Mouse (Mus musculus) embryo, embryonic 11 days (tissue): ENCODE measurements at regions not wholly inside any gene's neighbourhood (a gene's known extent, or its start where the extent isn't known, plus 50 kb on each side); places are given as distances from the start of the nearest gene placed in this dataset.
"Not testable (repeated sequence)": the region's sequence is repeated elsewhere in the genome, so short reads cannot be mapped to it uniquely, and the experiment has no call there.

Experiments
- DNase-seq: peaks from one replicate; pipeline ENCODE4 v3.0.0-alpha.2; 2015

DNA sequence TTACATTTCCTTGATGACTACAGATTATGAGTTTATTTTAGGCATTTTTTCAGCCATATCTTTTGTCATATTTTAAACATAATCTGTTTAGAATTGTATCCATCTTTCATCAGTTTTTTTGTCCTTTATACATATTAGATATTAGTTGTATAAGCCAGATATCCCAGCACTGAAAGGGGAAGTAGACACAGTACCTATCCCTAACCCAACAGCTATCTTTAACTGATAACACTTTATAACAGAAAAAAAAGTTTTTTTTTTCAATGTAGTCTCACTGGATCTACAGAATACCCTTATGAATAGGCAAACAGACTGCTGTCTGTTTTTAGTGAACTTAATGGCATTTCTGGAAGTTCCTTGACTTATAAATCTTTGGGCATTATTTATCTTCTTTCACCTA lies 1152.1 kb upstream of the Fam98a start:
- no peak for DNase-seq

DNA sequence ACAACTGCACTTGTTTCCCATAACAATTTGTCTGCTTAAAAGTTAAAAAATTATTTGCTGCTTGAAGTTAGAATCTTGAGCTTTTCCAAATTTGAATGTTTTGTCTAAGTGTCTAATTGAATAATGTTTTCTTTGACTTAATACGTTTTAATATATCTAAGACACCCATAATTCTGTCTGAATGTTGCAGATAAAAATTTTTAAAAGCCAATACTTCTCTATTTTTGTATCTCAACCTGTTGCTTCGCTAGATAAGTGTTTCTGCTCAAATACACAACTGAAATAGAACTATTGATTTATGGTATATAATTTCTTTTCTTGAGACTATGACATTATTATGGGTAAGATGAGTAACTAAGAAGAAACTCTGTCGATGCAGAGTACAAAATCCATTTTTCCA lies 1144.5 kb upstream of the Fam98a start:
- no peak for DNase-seq

DNA sequence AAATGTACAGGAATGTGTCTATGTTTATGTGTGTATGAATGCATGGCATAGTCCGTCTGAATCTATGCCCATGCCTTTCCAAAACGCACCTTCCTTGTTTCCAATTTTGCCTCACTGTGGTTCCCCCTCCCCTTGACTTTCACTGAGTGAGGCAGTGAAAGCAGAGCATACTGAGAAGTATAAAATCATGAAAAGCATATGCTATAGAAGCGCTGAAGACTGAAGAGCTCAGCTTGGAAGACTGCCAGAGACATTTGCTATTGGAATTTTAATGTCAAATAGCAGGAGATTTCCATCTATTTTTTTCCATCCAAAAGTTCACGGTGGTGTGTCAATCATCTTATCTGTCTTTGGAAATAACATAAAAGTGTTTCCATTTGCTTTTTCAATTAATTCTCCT lies 1106.3 kb upstream of the Fam98a start:
- no peak for DNase-seq

DNA sequence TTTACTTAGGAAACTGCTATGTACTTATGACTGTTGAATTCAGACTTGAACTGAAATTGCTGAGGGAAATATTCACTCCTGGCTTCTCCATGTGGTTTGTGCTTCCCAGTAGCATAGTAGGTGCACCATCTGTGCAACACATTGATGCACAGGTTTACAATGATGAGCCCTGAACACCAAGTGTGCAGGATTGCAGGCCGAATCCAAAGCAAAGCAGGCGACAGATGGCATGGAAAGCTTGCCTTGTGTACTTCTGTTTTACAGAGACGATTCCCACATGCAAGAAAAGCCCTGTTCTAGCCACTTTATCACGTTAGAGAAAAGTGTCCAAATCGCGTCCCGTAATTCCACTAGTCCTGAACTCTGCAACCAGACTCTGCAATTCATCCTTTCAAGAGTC lies 1074.2 kb upstream of the Fam98a start:
- DNase-seq: no peak

DNA sequence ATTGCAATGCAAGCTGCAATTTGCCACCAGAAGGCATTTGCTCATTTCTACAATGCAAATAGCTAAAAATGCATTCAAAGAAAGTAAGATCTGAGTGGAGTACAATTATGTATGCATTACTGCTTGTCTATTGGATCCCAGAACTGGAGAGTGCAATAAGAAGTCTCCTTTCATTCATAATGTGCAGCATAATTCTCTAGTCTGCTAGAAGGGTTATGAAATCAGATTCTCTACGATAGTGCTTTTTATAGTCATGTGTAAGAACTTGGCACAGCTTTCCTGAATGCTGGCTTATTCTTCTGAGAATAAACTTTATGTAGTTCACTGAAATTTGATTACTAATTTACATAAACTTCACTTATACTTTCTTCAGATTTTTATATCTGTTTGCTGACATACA lies 1053.5 kb upstream of the Fam98a start:
- DNase-seq: no peak

DNA sequence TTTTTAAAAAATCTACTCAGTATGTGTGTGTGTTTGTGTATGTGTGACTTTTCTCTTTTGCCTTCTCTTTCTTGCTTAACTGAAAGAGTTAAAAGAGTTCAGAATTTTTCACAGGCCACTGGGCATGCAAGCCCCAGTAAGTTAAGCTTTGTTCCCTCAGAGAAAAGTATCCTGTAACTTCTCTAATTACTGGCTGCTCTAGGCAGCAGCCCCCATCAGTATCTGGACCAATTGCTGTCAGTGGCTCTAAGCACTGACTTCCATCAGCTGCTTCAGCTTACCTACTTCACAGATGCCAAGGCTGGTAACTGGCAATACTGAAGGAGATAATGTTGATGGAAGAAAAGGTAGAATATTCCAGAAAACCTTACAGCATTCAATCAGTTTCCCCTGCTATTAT lies 1026.6 kb upstream of the Fam98a start:
- no peak for DNase-seq

DNA sequence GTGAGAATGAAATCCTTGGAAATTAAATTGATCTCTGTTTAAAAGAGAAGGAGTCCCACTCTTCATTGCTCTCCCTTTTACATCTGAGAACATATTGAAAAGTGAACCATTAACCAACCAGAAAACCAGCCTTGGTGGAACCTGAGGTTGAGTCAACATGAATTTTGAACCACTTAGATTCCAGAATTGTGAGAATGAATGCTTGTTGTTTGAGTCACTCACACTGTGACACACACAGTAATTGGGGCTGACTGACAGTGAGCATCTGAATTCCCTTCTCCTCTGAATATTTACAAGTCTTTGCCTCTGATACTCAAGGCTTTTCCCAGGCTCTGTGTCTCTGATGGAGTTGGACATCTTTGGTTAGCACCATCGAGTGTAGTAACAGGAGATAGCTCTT lies 1008.0 kb upstream of the Fam98a start:
- DNase-seq: no peak

DNA sequence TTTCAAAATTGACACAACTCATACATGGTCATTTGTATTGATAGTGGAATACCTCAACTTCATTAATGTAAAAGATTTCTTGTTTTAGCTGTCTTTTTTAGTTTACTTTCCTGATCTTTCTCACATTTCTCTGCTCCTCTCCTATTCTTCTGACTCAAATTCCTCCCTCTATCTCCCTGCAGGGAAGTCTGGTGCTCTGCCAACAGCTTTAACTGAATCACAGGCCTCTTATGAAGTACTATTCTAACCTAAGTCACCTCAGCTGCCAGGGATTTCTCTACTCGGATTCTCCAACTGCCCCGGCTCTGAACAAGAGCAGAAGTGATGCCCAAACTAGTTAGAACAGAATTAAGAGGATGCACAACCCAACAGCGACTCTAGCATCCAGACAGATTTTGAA lies 993.8 kb upstream of the Fam98a start:
- no peak for DNase-seq

DNA sequence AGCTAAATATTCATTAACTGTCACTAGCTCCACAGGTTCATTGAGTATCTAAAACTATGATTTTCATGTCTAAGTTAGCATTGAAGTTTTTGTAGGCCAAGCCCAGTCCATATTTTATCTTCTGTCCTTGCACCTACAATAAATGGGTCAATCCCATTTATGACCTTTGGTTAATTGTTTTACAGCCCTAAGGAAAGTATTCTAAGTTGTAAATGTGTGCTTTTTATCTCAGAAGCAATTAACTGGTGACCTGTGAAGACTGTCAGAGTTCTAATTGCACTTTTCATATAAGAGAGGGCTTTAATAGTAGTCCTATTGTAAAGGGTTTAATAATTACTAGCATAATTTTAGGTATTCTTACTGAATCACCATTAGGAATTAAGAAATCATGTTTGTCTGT lies 984.0 kb upstream of the Fam98a start:
- DNase-seq: no peak

DNA sequence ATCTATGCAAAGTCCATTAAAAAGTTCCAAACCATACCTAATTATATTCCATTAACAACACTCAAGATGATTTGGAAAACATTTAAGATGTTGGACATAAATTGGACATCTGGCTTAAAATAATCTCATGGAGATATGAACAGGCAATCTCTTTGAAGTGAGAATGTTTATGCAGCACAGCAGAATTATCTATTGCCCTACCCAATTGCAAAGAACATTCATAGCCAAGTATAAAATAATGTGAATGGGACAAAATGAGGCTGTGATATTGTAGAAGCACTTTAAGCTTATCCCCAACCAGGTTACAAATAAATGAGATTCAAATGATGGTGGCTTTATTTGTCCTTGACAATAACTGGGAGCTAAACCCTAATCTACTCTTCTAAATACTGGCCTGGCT lies 950.0 kb upstream of the Fam98a start:
- no peak for DNase-seq

DNA sequence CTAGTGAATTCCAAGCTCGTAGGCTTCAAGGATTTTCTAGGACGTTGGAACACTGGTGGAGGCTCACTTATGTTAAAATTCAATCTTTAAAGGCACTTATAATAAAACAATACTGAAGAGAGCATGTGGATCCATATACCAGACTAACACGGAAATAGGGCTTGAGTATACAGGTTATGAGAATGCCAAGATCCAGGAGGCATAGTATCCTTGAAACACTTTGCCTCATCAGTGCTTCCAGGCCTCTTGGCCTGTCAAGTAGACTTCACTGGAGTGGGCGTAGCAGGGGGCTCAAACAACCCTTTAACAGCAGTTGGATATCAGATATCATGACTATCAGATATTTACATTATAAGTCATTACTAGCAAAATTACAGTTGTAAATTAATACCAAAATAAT lies 948.7 kb upstream of the Fam98a start:
- DNase-seq: no peak

DNA sequence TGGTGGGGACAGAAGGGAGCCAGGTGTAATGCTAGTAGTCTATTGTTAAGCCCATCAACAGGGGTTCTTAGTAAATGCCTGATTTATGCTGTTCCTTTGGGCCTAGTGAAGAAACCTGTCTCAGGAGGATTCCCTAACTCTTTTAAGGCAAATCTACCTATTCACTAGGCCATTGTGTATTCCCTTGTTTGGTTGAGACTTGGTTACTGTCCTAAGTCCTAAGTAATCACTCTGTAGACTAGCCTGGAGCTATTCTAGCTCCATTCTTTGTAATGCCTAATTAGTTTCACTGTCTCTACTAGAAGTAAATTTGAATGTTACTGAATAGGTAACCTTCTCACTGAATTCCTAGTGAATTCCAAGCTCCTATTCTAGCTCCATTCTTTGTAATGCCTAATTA lies 948.2 kb upstream of the Fam98a start:
- not testable (repeated sequence) for DNase-seq

DNA sequence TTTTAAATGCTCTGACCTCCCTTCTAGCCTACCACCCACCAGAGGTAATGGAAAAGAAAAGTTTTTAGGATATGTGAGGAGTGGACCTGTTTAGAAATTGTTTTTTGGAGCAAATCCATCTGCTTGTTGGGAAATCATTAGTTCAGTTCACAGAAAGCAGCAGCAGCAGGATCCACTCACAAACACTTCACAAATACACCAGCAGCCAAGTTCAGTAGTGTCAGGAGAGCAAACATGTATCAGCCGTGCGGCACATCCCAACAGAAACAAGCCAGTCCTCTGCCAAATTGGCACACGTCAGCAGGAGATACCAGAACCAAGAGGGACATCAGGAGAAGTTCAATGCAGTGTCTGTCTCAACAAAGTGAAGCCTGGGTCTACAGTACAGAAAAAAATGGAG lies 935.6 kb upstream of the Fam98a start:
- DNase-seq: no peak

DNA sequence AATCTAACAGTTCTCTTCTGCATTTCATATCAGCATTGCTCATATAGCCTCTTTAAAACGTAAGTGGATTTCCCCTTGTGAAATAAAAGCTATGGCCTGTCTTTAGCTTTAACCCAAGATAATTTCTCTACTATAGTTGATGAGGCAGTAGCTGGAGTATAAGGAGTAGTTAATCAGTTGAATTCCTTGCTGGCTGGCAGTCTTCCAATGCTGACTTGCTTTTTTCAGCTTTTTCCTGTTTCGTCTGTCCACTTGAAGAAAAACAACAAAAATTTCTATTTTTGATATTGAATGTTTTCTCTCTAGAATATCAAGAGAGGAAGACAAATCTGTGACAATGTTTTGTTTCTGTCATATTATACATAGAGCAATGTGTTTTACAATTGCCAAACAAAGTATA lies 932.4 kb upstream of the Fam98a start:
- DNase-seq: no peak

DNA sequence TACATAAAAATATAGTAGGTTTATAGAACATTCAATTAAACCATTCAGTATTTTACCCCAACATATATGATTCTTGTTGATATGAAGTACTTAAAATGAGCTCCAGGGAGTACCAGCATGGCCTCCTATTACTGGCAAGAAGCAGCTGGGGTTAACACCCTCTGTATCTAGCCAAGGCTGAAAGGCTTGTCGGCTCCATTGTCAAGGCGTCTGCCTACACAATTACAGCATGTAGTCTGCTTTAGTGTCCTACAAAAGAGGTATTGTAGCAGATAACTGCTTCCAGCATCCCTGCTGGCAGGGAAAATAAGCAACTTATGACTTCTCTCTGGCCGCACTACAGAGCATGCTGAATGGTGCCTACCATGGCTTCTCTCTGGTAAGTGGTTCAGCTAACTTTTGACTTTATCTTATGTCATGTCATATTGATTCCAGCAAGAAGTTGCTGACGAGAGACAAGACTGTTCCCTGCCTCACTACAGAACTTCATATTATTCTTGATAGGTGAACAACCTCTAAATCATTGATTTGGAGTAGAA lies 899.6 kb upstream of the Fam98a start:
- DNase-seq: peak; percentile 34
